Mouse (Mus musculus): Measurements from ENCODE around the gene Ubqln4. TPM values are rescaled to one million over a fixed set of nuclear protein-coding genes. Genes with fewer than 3 reads are reported as not detected.

Gene Ubqln4
- polyA plus RNA-seq, 1 experiment from 2014 or later: 62.6 TPM

DNA sequence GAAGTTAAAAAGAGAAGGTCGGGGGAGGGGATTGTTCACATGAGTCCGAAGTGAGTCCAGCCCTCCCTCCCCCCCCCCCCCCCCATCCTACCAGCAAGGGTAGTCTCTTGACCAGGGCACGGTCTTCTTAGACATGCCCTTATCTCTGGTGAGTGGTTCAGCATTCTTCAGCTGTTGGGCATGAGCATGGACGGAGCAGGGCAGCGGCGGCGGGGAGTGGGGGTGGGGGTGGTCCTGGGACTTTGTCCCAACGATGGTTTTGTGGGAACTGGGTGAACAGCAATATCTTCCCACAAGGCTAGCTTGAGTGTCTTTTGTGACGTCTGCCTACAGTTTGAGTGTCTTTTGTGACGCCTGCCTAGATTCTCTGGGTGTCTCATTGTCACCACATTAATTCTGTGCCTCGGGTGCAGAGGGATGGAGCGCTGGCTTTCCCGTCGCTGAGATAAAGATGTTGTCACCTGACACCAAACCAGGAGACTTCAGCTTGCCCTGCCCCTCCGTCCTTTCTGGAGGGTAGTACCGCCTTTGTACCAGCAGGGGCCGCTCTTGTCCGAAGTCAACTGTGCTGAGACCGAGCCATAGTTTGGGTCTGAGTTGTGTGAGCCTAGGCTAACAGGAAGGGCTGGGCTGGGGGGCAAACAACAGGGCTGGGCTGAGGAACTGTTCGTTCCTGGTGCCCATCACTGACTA lies 53.7 kb downstream of the Ubqln4 start:
- under 1% methylated on average over 20 of the region's 20 CpGs for WGBS
- H3K27me3 ChIP-seq: no peaks in the 10 kb centered on the region
- H3K4me1 ChIP-seq (replicated peaks): peaks cover 13% of the 10 kb centered on the region
- H3K9ac ChIP-seq (replicated peaks): peak overlapping the region; percentile 49
- H3K36me3 ChIP-seq: no peaks in the 10 kb centered on the region
- peak overlapping the region; percentile 34 for H3K4me3 ChIP-seq (replicated peaks)
- H3K9me3 ChIP-seq: no peaks in the 10 kb centered on the region
- H3K4me2 ChIP-seq: peak overlapping the region; percentile 65
- ATAC-seq (ENCODE audit: insufficient number of reproducible peaks, insufficient read depth, low FRiP score, low TSS enrichment, low read depth): peak; percentile 87
- no peak overlapping the region for H3K27ac ChIP-seq

GRCm38 (mm10) chr3:88607758-88608138 lies 54.2 kb downstream of the Ubqln4 start:
- Histone ChIP-seq H3K4me1 (replicated peaks) (peaks cover 13% of the 10 kb centered on the region), H3K27ac (no peak overlapping the region), H3K27me3 (no peaks in the 10 kb centered on the region), H3K4me3 (replicated peaks) (peak overlapping the region; percentile 34), H3K36me3 (no peaks in the 10 kb centered on the region), H3K4me2 (peak overlapping the region; percentile 65), H3K9ac (replicated peaks) (peak overlapping the region; percentile 49), H3K9me3 (no peaks in the 10 kb centered on the region)
- 25% methylated on average over 10 of the region's 10 CpGs for WGBS
- no peak; the same call in 1 of the 2 replicates for ATAC-seq (ENCODE audit: insufficient number of reproducible peaks, insufficient read depth, low FRiP score, low TSS enrichment, low read depth)

DNA sequence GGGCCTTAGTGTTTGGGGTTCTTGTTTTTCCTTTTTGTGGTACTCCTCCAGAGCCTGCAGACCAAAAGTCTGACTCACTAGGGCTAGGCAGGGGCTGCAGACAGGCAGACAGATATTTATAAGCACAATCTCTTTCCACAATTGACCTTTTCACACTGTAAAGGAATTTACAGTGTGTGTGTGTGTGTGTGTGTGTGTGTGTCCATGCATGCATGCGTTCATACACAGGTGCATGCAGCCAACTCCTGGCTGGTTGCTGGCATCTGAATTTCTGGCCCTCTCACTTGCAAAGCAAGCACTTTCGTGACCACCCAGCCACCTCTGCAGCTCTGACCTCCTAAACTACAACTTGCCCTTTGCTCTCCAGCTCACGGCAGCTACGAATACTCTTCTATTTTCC lies 55.5 kb downstream of the Ubqln4 start:
- 70% methylated on average over 4 of the region's 4 CpGs for WGBS
- no peak for ATAC-seq (ENCODE audit: insufficient number of reproducible peaks, insufficient read depth, low FRiP score, low TSS enrichment, low read depth)
- H3K9me3 ChIP-seq: no peaks in the 10 kb centered on the region
- no peaks in the 10 kb centered on the region for H3K27me3 ChIP-seq
- H3K27ac ChIP-seq: no peak overlapping the region
- H3K36me3 ChIP-seq: no peaks in the 10 kb centered on the region
- no peak overlapping the region for H3K4me2 ChIP-seq
- no peak overlapping the region for H3K4me3 ChIP-seq (replicated peaks)
- H3K9ac ChIP-seq (replicated peaks): no peak overlapping the region
- peaks cover 13% of the 10 kb centered on the region for H3K4me1 ChIP-seq (replicated peaks)

- WGBS: 77% methylated on average over 8 of the region's 8 CpGs
- no peaks in the 10 kb centered on the region for H3K9me3 ChIP-seq
- no peaks in the 10 kb centered on the region; the same call in 1 of the 2 replicates for H3K4me1 ChIP-seq (replicated peaks)
- no peak overlapping the region for H3K27ac ChIP-seq
- peaks cover 9% of the 10 kb centered on the region; the same call in 1 of the 2 replicates for H3K27me3 ChIP-seq
- no peak for ATAC-seq (ENCODE audit: insufficient number of reproducible peaks, insufficient read depth, low FRiP score, low TSS enrichment, low read depth)
- no peak overlapping the region for H3K4me2 ChIP-seq
- H3K4me3 ChIP-seq (replicated peaks): no peak overlapping the region
- no peak overlapping the region for H3K9ac ChIP-seq (replicated peaks)
- no peaks in the 10 kb centered on the region for H3K36me3 ChIP-seq
These were observed 60.9 kb downstream of the Ubqln4 start for GRCm38 (mm10) chr3:88614418-88614817.

DNA sequence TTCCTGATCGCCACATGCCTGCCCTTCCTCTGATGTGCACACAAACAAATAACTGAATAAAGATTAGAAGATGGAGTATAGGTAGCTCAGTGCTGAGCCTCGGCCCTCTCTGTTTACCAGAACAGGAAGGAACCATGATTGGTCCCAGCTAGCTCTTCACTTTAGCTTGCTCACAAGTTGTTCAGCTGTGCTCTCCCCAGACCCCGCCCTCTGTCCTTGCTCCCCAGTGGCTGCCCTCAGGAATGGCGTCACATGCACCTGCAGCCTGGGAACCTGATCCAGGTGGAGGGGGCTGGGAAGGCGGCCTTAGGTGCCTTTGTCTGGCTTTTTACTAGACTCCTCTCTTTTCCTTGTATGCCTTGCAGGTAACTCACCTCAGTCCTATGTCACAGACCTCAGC lies 61.6 kb downstream of the Ubqln4 start:
- peaks cover 5% of the 10 kb centered on the region for H3K4me1 ChIP-seq (replicated peaks)
- peak overlapping the region; percentile 4; the same call in 1 of the 2 replicates for H3K4me2 ChIP-seq
- no peak overlapping the region for H3K9ac ChIP-seq (replicated peaks)
- peaks cover 9% of the 10 kb centered on the region; the same call in 1 of the 2 replicates for H3K27me3 ChIP-seq
- no peak for ATAC-seq (ENCODE audit: insufficient number of reproducible peaks, insufficient read depth, low FRiP score, low TSS enrichment, low read depth)
- H3K9me3 ChIP-seq: no peaks in the 10 kb centered on the region
- no peak overlapping the region; the same call in 1 of the 2 replicates for H3K27ac ChIP-seq
- H3K4me3 ChIP-seq (replicated peaks): no peak overlapping the region
- no peaks in the 10 kb centered on the region for H3K36me3 ChIP-seq
- WGBS: 45% methylated on average over 5 of the region's 5 CpGs

DNA sequence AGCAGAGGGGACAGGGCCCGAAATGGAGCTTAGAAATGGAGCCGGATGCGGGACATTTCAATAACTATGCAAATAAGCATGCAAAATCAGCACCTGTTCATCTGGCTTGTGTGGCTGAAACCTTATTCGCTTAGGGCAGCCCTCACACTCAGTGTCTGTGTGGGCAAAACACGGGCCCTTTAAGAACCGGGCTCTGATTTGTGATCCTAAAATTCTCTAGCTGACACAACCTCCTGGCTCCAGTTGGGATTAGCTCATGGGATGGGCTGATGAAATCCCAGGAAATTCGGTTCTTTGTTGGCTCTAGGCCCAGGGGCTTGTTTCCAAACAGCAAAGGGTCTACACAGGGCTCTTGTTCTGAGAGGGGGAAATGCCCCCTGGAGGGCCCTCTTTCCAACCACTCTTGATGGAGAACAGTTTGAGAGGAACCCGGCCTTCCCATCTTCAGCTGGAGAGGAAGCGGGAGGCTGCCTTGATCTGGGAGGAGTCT lies 62.4 kb downstream of the Ubqln4 start:
- Histone ChIP-seq H3K36me3 (no peaks in the 10 kb centered on the region), H3K4me2 (peak overlapping the region; percentile 13; the same call in 1 of the 2 replicates), H3K9me3 (no peaks in the 10 kb centered on the region), H3K4me1 (replicated peaks) (peaks cover 11% of the 10 kb centered on the region), H3K4me3 (replicated peaks) (no peak overlapping the region), H3K27me3 (peaks cover 9% of the 10 kb centered on the region; the same call in 1 of the 2 replicates), H3K9ac (replicated peaks) (no peak overlapping the region), H3K27ac (0 out of 2 replicates have a peak overlapping the region, but pooled peaks have one; percentile 29)
- 59% methylated on average over 9 of the region's 9 CpGs for WGBS
- no peak for ATAC-seq (ENCODE audit: insufficient number of reproducible peaks, insufficient read depth, low FRiP score, low TSS enrichment, low read depth)

- H3K4me1 ChIP-seq (replicated peaks): peaks cover 11% of the 10 kb centered on the region
- peak overlapping the region; percentile 13; the same call in 1 of the 2 replicates for H3K4me2 ChIP-seq
- H3K36me3 ChIP-seq: no peaks in the 10 kb centered on the region
- H3K9me3 ChIP-seq: no peaks in the 10 kb centered on the region
- H3K4me3 ChIP-seq (replicated peaks): no peak overlapping the region
- no peak for ATAC-seq (ENCODE audit: insufficient number of reproducible peaks, insufficient read depth, low FRiP score, low TSS enrichment, low read depth)
- WGBS: 69% methylated on average over 3 of the region's 3 CpGs
- 0 out of 2 replicates have a peak overlapping the region, but pooled peaks have one; percentile 29 for H3K27ac ChIP-seq
- peaks cover 9% of the 10 kb centered on the region; the same call in 1 of the 2 replicates for H3K27me3 ChIP-seq
- H3K9ac ChIP-seq (replicated peaks): no peak overlapping the region
These were observed 63.5 kb downstream of the Ubqln4 start for GRCm38 (mm10) chr3:88616951-88617500.

GRCm38 (mm10) chr3:88618074-88618871 lies 64.7 kb downstream of the Ubqln4 start:
- H3K9ac ChIP-seq (replicated peaks): no peak overlapping the region
- no peak overlapping the region for H3K4me3 ChIP-seq (replicated peaks)
- H3K4me2 ChIP-seq: peak overlapping the region; percentile 15; the same call in 1 of the 2 replicates
- 64% methylated on average over 8 of the region's 8 CpGs for WGBS
- no peaks in the 10 kb centered on the region for H3K9me3 ChIP-seq
- H3K27me3 ChIP-seq: peaks cover 9% of the 10 kb centered on the region; the same call in 1 of the 2 replicates
- H3K27ac ChIP-seq: no peak overlapping the region
- H3K36me3 ChIP-seq: no peaks in the 10 kb centered on the region
- peaks cover 11% of the 10 kb centered on the region for H3K4me1 ChIP-seq (replicated peaks)
- no peak for ATAC-seq (ENCODE audit: insufficient number of reproducible peaks, insufficient read depth, low FRiP score, low TSS enrichment, low read depth)

MicroRNAs encoded within 50 kb of the gene (microRNA counts, 519-probe panel; counts per million panel counts)
- microRNA mmu-miR-1905: not detected

Small RNA genes within 50 kb of the gene (microRNA-seq; reads per million reads assigned to microRNA genes)
- not detected for gene Mir1905

Other genes with a start within 250 kb of the Ubqln4 start
- gene Glmp, start 228.7 kb upstream of the Ubqln4 start, polyA plus RNA-seq (2016; fragmentation: Nextera tagmentation; extraction: Ambion mirVana): 143 and 164 TPM in 2 replicates
- 2.6 and 2.9 TPM in 2 replicates for gene Tmem79, start 217.6 kb upstream of the Ubqln4 start, polyA plus RNA-seq (2016; fragmentation: Nextera tagmentation; extraction: Ambion mirVana)
- 69.2 and 74.4 TPM in 2 replicates for gene Smg5, start 217.5 kb upstream of the Ubqln4 start, polyA plus RNA-seq (2016; fragmentation: Nextera tagmentation; extraction: Ambion mirVana)
- gene Paqr6, start 189.2 kb upstream of the Ubqln4 start, polyA plus RNA-seq (2016; fragmentation: Nextera tagmentation; extraction: Ambion mirVana): 2.8 and 3.2 TPM in 2 replicates
- 0.10 and 0.29 TPM in 2 replicates for gene Bglap3, start 181.0 kb upstream of the Ubqln4 start, polyA plus RNA-seq (2016; fragmentation: Nextera tagmentation; extraction: Ambion mirVana)
- not detected in 2 replicates for gene Bglap2, start 175.1 kb upstream of the Ubqln4 start, polyA plus RNA-seq (2016; fragmentation: Nextera tagmentation; extraction: Ambion mirVana)
- gene Bglap, start 169.3 kb upstream of the Ubqln4 start, polyA plus RNA-seq (2016; fragmentation: Nextera tagmentation; extraction: Ambion mirVana): not detected in 2 replicates
- 149 and 151 TPM in 2 replicates for gene Pmf1, start 143.4 kb upstream of the Ubqln4 start, polyA plus RNA-seq (2016; fragmentation: Nextera tagmentation; extraction: Ambion mirVana)
- gene Slc25a44, start 128.6 kb upstream of the Ubqln4 start, polyA plus RNA-seq (2016; fragmentation: Nextera tagmentation; extraction: Ambion mirVana): 13.7 and 16.2 TPM in 2 replicates
- gene Sema4a, start 92.6 kb upstream of the Ubqln4 start, polyA plus RNA-seq (2016; fragmentation: Nextera tagmentation; extraction: Ambion mirVana): 8.0 and 8.3 TPM in 2 replicates
- gene Lmna, start 43.8 kb upstream of the Ubqln4 start, polyA plus RNA-seq (2016; fragmentation: Nextera tagmentation; extraction: Ambion mirVana): 51.8 and 56.4 TPM in 2 replicates
- 37.4 and 38.0 TPM in 2 replicates for gene Mex3a, start 21.4 kb upstream of the Ubqln4 start, polyA plus RNA-seq (2016; fragmentation: Nextera tagmentation; extraction: Ambion mirVana)
- gene Rab25, start 5.5 kb upstream of the Ubqln4 start, polyA plus RNA-seq (2016; fragmentation: Nextera tagmentation; extraction: Ambion mirVana): 2.6 and 3.5 TPM in 2 replicates
- 134 and 139 TPM in 2 replicates for gene Lamtor2, start 684 bp upstream of the Ubqln4 start, polyA plus RNA-seq (2016; fragmentation: Nextera tagmentation; extraction: Ambion mirVana)
- 184 and 190 TPM in 2 replicates for gene Ssr2, start 22.1 kb downstream of the Ubqln4 start, polyA plus RNA-seq (2016; fragmentation: Nextera tagmentation; extraction: Ambion mirVana)
- 122 and 123 TPM in 2 replicates for gene Arhgef2, start 52.2 kb downstream of the Ubqln4 start, polyA plus RNA-seq (2016; fragmentation: Nextera tagmentation; extraction: Ambion mirVana)
- gene Rxfp4, start 99.4 kb downstream of the Ubqln4 start, polyA plus RNA-seq (2016; fragmentation: Nextera tagmentation; extraction: Ambion mirVana): not detected in 2 replicates
- gene Khdc4, start 132.0 kb downstream of the Ubqln4 start, polyA plus RNA-seq (2016; fragmentation: Nextera tagmentation; extraction: Ambion mirVana): 127 and 128 TPM in 2 replicates
- 39.7 and 41.2 TPM in 2 replicates for gene Rit1, start 163.1 kb downstream of the Ubqln4 start, polyA plus RNA-seq (2016; fragmentation: Nextera tagmentation; extraction: Ambion mirVana)
- 32.0 and 36.8 TPM in 2 replicates for gene Syt11, start 221.4 kb downstream of the Ubqln4 start, polyA plus RNA-seq (2016; fragmentation: Nextera tagmentation; extraction: Ambion mirVana)